Mouse (Mus musculus) liver, embryonic 16.5 days (tissue): ENCODE measurements around the gene Gm10100. TPM values are rescaled to one million over a fixed set of nuclear protein-coding genes. Genes with fewer than 3 reads are reported as not detected.
"Not testable (repeated sequence)": the region's sequence is repeated elsewhere in the genome, so short reads cannot be mapped to it uniquely, and the experiment has no call there.

Source experiments
- ATAC-seq: fragments of 200-750 bp; cut with Nextera tagmentation; 2 replicates; pipeline ENCODE4 v1.8.0; 2017; ENCODE audit warnings: low read depth, mild to moderate bottlenecking, moderate number of reproducible peaks, moderate library complexity
- H3K27ac ChIP-seq: fragments of 300-500 bp; sonication (generic); 2 replicates; pipeline ENCODE4 v1.5.1; 2014; ENCODE audit warnings: mild to moderate bottlenecking, low read length
- H3K27me3 ChIP-seq: fragments of 300-500 bp; sonication (generic); 2 replicates; pipeline ENCODE4 v1.6.1; 2014; ENCODE audit warnings: low read depth, low read length, mixed read lengths; ENCODE audit not compliant: control insufficient read depth, insufficient read depth
- H3K36me3 ChIP-seq: fragments of 300-500 bp; sonication (generic); 2 replicates; pipeline ENCODE4 v1.6.1; 2014; ENCODE audit warnings: mild to moderate bottlenecking; ENCODE audit not compliant: control insufficient read depth, insufficient read depth
- H3K4me1 ChIP-seq: fragments of 300-500 bp; sonication (generic); 2 replicates; pipeline ENCODE4 v1.6.1; 2014; ENCODE audit warnings: low read depth, low read length, mixed read lengths; ENCODE audit not compliant: control insufficient read depth
- H3K4me2 ChIP-seq: fragments of 300-500 bp; sonication (generic); 2 replicates; pipeline ENCODE4 v1.6.1; 2014; ENCODE audit warnings: low read depth, low read length, mixed read lengths
- H3K4me3 ChIP-seq: fragments of 300-500 bp; sonication (generic); 2 replicates; pipeline ENCODE4 v1.5.1; 2014; ENCODE audit warnings: low read depth, mild to moderate bottlenecking, low read length
- H3K9ac ChIP-seq: fragments of 300-500 bp; sonication (generic); 2 replicates; pipeline ENCODE4 v1.6.1; 2014; ENCODE audit warnings: low read depth, low read length
- H3K9me3 ChIP-seq: fragments of 300-500 bp; sonication (generic); replicated peaks from 2 replicates; pipeline ENCODE4 v1.6.1; 2016; ENCODE audit warnings: low read length; ENCODE audit not compliant: control insufficient read depth
- WGBS: fragments of 180-500 bp; shearing (Covaris S2); extraction: QIAGEN DNeasy Blood & Tissue Kit; methylation state at CpG from one replicate; pipeline ENCODE4 v1.1.7; 2014; ENCODE audit not compliant: insufficient replicate concordance; 5-methylcytosine and 5-hydroxymethylcytosine counted together
- polyA plus RNA-seq: library from polyadenylated mRNA; unstranded; fragments of >200 nt; fragmentation: Nextera tagmentation; extraction: Ambion mirVana; gene quantifications from 2 replicates; pipeline ENCODE4 v1.2.1, GENCODE M21; 2015

Gene Gm10100
- polyA plus RNA-seq, result not detected in 2 replicates

- Histone ChIP-seq H3K27me3 (no peaks in the 10 kb centered on the region), H3K36me3 (no peaks in the 10 kb centered on the region), H3K9me3 (no peaks in the 10 kb centered on the region), H3K4me1 (no peaks in the 10 kb centered on the region), H3K9ac (no peak within 1 kb of the TSS), H3K4me3 (no peak within 1 kb of the TSS), H3K27ac (no peak within 1 kb of the TSS), H3K4me2 (no peak within 1 kb of the TSS)
- ATAC-seq, result no peak
- 24% methylated on average over 3 of the region's 3 CpGs for WGBS
These were observed at the start of gene Gm10100 for GRCm38 (mm10) chr10:77726186-77726585. Gm10100 (plus strand) TSS chr10:77726486.

- no peak overlapping the region for H3K4me2 ChIP-seq
- 2% methylated on average over 35 of the region's 35 CpGs for WGBS
- H3K9ac ChIP-seq, result no peak overlapping the region
- no peak overlapping the region for H3K4me3 ChIP-seq
- H3K27me3 ChIP-seq, result peaks cover 42% of the 10 kb centered on the region
- no peak for ATAC-seq
- no peaks in the 10 kb centered on the region for H3K4me1 ChIP-seq
- H3K27ac ChIP-seq, result no peak overlapping the region
- H3K36me3 ChIP-seq, result no peaks in the 10 kb centered on the region
- no peaks in the 10 kb centered on the region for H3K9me3 ChIP-seq
These were observed 48.7 kb upstream of the Gm10100 start for GRCm38 (mm10) chr10:77677562-77677961.

GRCm38 (mm10) chr10:77682994-77683393, 43.3 kb upstream of the Gm10100 start:
- no peak for ATAC-seq
- 57% methylated on average over 7 of the region's 7 CpGs for WGBS
- Histone ChIP-seq H3K9ac (no peak overlapping the region), H3K4me3 (no peak overlapping the region), H3K4me1 (no peaks in the 10 kb centered on the region), H3K9me3 (no peaks in the 10 kb centered on the region), H3K27ac (no peak overlapping the region), H3K27me3 (peaks cover 53% of the 10 kb centered on the region), H3K4me2 (no peak overlapping the region), H3K36me3 (no peaks in the 10 kb centered on the region)

- Histone ChIP-seq H3K9me3 (no peaks in the 10 kb centered on the region), H3K4me2 (no peak overlapping the region), H3K4me1 (no peaks in the 10 kb centered on the region), H3K36me3 (no peaks in the 10 kb centered on the region), H3K4me3 (no peak overlapping the region), H3K27me3 (peaks cover 48% of the 10 kb centered on the region), H3K27ac (no peak overlapping the region), H3K9ac (no peak overlapping the region)
- no peak for ATAC-seq
- 31% methylated on average over 8 of the region's 8 CpGs for WGBS
These were observed 42.1 kb upstream of the Gm10100 start for GRCm38 (mm10) chr10:77684181-77684580.

GRCm38 (mm10) chr10:77685895-77686664, 40.2 kb upstream of the Gm10100 start, which contains the start of gene Tspear:
Tspear (plus strand) TSS chr10:77686569.
- H3K4me2 ChIP-seq, result no peak within 1 kb of the TSS
- no peak within 1 kb of the TSS for H3K27ac ChIP-seq
- 5% methylated on average over 22 of the region's 22 CpGs for whole genome bisulfite sequencing
- no peak within 1 kb of the TSS for H3K4me3 ChIP-seq
- H3K36me3 ChIP-seq, result no peaks in the 10 kb centered on the region
- H3K27me3 ChIP-seq, result peaks cover 42% of the 10 kb centered on the region
- no peak within 1 kb of the TSS for H3K9ac ChIP-seq
- H3K4me1 ChIP-seq, result no peaks in the 10 kb centered on the region
- ATAC-seq, result no peak
- no peaks in the 10 kb centered on the region for H3K9me3 ChIP-seq

GRCm38 (mm10) chr10:77687021-77687420, 39.3 kb upstream of the Gm10100 start:
- H3K27me3 ChIP-seq, result peaks cover 42% of the 10 kb centered on the region
- no peak for ATAC-seq

GRCm38 (mm10) chr10:77690356-77690807, 35.9 kb upstream of the Gm10100 start, which contains the start of gene Gm19402:
Gm19402 (minus strand) TSS chr10:77690757.
- H3K36me3 ChIP-seq, H3K4me3 ChIP-seq, H3K27ac ChIP-seq, H3K9me3 ChIP-seq, H3K9ac ChIP-seq, H3K4me2 ChIP-seq, ATAC-seq, H3K4me1 ChIP-seq: not testable (repeated sequence)
- WGBS, result 61% methylated on average over 3 of the region's 3 CpGs
- H3K27me3 ChIP-seq, result peaks cover 31% of the 10 kb centered on the region

More at GRCm38 (mm10) chr10:77687021-77687420, 39.3 kb upstream of the Gm10100 start:
- Histone ChIP-seq H3K9ac (no peak overlapping the region), H3K36me3 (no peaks in the 10 kb centered on the region), H3K27ac (no peak overlapping the region), H3K9me3 (no peaks in the 10 kb centered on the region), H3K4me2 (no peak overlapping the region), H3K4me1 (no peaks in the 10 kb centered on the region), H3K4me3 (no peak overlapping the region)
- WGBS, result 19% methylated on average over 10 of the region's 10 CpGs

- Histone ChIP-seq H3K27me3 (no peaks in the 10 kb centered on the region), H3K4me3 (no peak within 1 kb of the TSS), H3K36me3 (no peaks in the 10 kb centered on the region), H3K9ac (no peak within 1 kb of the TSS), H3K4me2 (no peak within 1 kb of the TSS), H3K9me3 (no peaks in the 10 kb centered on the region), H3K27ac (no peak within 1 kb of the TSS), H3K4me1 (no peaks in the 10 kb centered on the region)
- 22% methylated on average over 4 of the region's 4 CpGs for WGBS
- ATAC-seq, result no peak
These were observed 29.2 kb upstream of the Gm10100 start, which contains the start of gene Gm9508 for GRCm38 (mm10) chr10:77697133-77697532. Gm9508 (minus strand) TSS chr10:77697233.

- H3K36me3 ChIP-seq, result no peaks in the 10 kb centered on the region
- H3K27me3 ChIP-seq, result no peaks in the 10 kb centered on the region
- 66% methylated on average over 1 of the region's 1 CpGs for WGBS
- no peak within 1 kb of the TSS for H3K9ac ChIP-seq
- no peaks in the 10 kb centered on the region for H3K4me1 ChIP-seq
- no peak within 1 kb of the TSS for H3K4me2 ChIP-seq
- ATAC-seq, result no peak
- no peak within 1 kb of the TSS for H3K4me3 ChIP-seq
- H3K9me3 ChIP-seq, result no peaks in the 10 kb centered on the region
- no peak within 1 kb of the TSS for H3K27ac ChIP-seq
These were observed 20.0 kb upstream of the Gm10100 start, which contains the start of gene Gm10272 for GRCm38 (mm10) chr10:77706326-77706725. Gm10272 (plus strand) TSS chr10:77706626.
